Mouse (Mus musculus) ovary, postnatal 36 days (tissue): ENCODE data around the gene Fam240a.

Experiments
- DNase-seq: peaks from one replicate; pipeline ENCODE4 v3.0.0; 2022; ENCODE audit warnings: low spot score, mixed read lengths

The Fam240a gene

DNA sequence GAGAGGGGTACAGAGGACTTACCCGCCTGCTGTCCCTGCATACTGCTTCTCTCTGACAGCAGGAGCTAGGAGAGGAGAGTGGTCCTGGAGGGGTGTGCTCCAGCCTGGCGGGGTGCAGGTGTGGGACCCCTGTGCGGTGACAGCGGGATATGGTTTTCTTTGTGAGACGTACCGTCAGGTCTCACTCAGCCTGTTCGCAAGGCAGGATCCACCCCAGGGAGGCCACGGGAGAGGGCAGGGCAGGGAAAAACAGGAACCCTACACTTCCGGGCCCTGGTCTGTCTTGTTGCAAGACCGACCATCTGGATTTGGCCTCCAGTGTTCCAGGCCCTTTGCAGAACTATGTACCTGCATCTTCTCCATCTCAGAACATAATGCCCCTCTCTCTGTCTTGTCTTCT lies 23.2 kb downstream of the Fam240a start:
- DNase-seq, result no peak

DNA sequence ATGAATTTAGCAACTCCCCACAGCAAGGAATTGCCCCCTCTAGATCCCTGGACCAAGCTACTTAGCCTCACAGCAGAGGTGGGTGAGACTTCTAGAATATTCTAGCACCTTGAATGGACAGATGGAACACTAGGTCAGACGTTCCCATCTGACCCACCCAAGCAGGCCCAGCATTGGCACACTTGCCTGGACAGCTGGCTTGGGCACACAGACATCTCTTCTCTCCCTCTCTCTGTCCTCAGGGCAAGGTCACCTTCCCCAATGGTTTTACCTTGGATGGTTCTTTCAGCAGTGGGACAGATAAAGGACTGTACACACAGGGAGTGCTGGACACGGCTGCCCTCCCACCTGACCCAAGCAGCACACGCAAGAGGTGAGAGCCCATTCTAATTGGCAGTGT lies 24.1 kb downstream of the Fam240a start:
- no peak for DNase-seq

DNA sequence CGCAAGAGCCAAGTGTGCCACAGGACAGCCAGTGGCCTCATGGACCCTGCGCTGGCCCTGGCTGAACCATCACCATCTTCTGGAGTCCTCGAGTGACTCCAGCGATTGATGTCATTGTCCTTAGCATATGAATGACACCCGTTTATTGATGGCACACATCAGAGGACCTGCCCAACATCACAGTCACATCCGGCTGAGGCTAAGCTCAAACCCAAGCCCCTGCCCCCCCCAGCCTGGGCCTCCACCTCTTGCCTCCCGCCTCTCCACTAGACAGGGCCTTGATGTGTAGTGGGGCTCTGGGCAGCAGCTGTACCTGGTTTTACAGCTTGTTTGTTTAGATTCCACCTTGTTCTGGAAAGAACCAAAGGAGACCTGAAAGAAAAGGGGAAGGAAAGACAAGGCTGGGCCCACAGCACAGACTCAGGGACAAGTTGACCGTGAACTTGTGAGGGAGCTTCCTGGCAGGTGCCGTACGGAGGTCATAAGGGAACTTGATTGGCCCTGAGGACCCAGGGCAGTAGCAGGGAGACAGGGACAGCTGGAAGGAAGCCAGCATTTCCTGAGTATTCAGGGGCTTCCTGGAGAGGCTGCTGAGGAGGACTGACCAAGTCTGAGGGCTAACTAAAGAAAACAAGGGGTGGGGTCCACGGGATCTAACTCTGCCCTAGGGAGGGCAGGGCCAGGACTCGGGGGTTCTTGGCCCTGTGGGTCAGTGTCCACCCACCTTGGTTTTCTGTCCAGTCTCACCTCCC lies 25.4 kb downstream of the Fam240a start:
- DNase-seq, result no peak

DNA sequence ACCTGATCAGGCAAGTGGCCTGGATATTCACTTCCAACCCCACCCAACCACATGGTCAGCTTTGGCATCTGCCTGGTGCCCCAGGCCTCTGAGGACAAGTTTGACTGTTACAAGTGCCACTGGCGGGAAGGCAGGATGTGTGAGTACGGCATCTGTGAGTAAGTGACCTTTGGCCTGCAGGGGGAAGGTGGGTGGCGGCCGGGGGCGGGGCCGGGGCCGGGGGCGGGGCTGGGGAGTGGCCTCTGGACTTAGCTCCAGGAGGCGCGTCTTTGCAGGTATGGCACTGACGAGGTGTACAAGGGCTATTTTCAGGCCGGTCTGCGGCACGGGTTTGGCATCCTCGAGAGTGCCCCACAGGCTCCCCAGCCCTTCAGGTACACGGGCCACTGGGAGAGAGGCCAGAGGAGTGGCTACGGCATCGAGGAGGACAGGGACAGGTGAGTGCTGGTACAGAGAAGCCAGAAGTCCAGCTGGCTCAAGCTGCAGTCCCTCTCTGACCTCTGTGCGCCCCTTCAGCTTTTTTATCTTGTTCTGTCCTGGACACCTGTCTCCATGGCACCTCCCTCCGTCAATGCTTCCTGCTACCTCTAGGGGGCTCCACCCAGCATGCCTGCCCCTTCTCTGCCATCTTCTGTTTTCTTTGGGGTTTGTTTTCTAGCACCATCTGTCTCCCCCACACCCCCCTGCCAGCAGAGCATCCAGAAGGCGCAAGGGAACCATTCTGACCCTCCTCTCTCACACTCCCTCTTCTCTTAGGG lies 26.5 kb downstream of the Fam240a start:
- no peak for DNase-seq

DNA sequence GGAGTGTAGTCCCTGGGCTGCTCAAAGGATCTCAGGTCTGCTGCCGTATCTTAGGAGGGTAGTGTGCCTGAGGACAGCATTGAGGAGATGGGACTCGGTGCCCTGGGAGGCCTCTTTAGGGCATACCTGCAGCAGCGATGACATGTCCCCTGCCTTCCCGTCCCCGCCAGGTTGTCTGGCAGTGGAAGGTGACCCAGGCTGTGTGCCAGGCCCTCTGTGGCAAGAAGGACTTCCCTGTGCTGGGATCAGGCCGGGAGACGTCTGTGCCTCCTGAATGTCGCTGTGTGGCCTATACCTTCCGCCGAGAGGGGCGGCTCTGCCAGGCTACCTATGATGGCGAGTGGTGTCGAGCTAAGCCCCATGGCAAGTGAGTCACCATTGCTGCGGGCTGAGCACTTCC lies 27.7 kb downstream of the Fam240a start:
- DNase-seq, result no peak

DNA sequence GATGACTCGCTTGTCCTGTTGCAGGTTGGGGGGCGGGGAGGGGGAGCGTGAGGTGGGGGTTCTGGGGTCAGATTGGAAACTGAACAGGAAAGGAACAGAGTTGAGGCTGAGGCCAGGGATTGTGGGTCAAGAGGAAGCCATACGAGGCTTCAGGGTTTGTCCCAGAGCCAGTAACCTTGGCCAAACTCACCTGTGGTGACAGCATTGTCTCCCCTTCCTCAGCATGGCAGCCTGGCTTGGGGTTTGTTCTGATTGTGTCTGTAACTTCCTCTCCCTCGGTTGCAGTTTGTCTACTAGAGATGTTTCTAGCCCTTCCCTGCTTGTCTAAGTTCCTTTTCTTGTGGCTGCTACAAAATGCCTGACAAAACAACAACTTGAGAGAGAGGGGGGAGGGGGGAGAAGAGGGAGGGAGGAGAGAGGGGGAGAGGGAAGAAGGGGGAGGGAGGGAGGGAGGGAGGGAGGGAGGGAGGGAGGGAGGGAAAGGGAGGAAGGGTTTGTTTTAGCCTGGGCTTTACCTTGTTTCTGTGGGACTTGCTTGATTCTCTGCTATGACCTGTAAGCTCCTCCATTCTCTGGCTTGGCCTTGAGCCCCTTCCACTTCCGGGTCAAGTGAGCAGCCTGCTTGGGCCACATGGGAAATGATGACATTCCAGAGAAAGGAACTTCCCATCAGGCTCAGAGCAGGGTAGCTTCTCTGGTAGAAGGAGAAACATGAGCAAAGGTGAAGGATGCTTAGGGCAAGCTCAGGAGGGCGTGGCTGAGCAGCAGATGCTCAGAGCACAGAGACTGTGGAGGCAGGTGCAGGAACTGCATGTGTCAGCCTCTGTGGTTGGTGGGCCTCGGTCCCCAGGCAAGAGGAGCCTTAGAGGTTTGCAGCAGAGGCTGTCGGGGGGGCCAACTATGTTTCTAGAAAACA lies 29.0 kb downstream of the Fam240a start:
- no peak for DNase-seq

DNA sequence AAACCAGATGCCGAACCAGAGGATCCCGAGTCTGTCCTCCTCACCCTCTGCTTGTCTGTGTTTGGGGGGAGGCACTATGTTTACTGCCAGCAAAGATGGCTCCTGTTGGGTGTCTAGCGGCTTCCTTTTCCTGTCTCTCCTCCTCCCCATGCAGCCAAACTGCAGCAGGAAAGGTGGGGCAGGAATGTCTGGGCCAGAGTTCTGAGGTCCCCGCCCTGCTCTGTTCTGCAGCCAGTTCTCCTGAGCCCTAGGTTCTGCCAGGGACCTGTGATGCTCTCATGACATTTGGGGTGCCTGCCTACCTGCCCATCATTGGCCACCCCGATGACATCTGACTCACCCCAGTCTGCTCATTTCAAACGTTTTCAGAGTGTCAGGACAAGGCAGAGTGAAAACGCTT lies 34.7 kb downstream of the Fam240a start:
- no peak for DNase-seq

DNA sequence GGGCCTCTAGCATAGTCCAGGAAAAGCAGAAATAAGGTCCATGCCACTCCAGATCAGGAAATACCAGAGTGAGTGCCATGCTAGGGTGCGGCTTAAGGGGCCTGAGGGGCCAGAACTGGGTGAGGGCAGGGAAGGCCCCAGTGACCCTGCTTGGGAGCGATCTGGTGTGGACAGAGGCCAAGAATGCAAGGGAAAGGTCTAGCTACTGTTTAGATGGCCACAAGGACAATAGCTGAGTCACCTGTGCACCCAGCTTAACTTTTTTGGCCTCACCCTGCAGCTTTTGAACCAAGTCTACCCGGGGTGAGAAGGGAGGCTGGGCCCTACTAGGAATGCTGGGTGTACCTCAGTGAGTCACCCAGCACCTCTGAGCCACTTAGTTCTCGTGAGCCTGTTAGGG lies 35.9 kb downstream of the Fam240a start:
- no peak for DNase-seq

DNA sequence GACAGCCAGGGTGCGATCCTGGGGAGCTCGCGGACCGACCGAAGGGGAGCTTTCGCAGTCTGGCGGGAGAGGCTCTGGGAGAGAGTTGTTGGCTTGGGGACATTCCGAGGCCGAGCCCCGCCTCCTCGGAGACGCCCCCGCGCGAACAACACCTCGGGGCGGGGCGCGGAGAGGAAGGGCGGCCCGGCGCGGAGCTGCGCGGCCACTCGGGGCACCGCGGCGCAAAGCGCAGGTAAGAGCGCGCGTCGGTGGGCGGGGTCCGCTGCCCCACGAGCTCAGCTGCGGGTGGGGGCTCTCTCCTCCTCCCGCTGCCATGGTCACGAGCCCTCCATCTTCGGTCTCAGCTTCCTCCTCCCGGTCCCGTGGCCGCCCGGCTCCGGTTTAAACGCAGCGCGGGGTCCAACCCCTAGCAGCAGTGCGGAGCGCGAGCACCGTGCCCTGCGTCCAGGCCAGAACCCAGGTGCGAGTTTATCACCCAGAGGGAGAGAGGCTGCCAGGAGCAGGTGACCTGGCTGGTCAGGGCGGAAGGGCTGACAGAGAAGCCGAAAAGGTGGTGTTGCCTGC lies 36.6 kb downstream of the Fam240a start, which contains the start of gene Tmie:
Tmie (minus strand) TSS at position 116 of the 564 bp plus-strand sequence.
- DNase-seq, result peak; percentile 85

DNA sequence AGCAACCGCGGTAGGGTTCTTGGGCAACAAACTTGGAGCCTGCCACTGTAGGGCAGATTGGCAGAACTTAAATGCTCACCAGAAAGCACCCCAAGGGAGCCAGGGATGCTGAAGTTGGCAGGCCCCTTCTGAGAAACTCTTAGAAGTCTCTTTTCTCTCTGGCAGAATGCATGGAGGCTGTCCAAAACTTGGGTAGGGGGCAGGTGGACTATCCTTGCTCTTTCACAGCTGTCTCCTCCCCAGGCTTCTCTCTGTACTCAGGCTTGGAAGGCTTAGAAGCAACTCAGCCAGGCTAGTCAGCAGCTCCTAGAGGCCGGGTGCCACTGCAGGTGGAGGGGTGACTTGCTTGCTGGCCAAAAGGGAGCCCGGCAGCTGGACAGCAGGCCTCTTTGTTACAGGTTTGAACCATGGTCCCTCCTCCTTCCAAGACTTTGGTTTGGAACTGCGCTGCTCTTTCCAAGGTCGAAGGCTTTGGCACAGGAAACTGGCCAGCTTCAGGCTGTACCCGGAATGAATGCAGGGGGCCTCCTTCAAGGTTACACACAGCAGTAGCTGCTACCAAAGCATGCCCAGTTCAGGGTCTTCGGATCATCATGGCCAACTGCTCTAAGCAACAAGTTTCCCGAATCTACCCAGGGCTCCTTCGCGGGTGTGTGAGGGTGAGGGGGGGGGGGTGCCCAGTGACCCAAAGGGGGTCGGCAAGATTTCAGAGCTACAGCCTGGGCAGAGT lies 37.3 kb downstream of the Fam240a start, which contains the start of gene Als2cl:
Als2cl (plus strand) TSS at position 680 of the 730 bp plus-strand sequence.
- DNase-seq, result peak; percentile 59

DNA sequence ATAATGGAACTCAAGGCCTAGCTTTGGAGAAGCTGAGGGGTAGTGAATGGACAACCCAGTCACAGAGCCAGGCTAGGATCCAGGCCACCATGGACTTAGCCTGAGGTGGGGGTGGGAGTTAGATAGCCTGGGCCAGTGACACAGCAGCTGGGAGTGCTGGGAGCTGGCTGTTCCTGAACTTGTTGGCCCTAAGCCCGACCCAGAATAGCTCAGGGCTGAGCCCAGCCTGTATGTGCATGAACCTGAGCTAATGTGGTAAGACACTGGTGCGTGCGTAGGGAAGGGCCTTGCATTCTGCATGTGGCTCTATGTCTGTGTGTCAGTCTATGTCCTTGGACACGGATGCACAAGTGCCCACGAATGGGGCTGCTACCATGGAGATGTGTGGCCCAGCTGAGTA lies 38.8 kb downstream of the Fam240a start:
- peak; percentile 53 for DNase-seq

DNA sequence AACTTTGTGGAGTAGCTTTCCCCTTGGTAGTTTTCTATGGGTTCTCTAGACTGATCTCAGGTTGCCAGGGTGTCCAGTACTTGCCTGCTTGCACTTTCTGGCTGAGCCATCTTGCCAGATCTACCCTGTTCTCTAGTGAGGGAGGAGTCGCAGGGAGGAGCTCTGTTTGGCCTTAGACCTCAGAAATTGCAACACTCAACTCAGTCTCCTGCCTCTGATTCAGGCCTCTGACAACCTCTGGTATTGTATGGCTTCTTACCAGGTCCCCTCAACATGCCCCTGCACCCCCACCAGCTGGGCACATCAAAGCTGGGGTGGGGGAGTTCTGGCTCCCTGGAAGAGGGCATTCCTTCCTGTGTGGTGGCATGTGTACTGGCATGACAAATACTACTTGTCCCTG lies 39.3 kb downstream of the Fam240a start:
- DNase-seq, result no peak

DNA sequence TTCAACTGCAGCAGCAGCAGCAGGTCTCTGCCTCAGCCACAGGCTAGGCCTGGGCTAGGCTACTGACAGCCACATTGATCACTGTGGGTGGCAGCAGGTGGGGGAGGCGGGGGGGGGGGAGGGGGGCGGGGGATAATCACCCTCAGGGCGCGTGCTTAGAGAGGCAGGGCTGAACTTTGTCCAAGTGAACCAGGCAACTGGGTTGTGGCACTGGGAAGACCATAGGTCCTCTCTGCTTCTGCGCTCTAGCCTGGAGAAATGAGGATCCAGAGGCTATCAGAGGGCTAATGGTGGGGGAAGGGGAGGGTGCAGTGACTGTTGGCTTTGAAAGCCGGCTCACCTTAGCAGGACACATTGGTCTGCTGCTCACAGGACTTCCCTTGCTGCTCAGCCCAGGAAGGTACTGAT lies 41.4 kb downstream of the Fam240a start:
- DNase-seq, result no peak

DNA sequence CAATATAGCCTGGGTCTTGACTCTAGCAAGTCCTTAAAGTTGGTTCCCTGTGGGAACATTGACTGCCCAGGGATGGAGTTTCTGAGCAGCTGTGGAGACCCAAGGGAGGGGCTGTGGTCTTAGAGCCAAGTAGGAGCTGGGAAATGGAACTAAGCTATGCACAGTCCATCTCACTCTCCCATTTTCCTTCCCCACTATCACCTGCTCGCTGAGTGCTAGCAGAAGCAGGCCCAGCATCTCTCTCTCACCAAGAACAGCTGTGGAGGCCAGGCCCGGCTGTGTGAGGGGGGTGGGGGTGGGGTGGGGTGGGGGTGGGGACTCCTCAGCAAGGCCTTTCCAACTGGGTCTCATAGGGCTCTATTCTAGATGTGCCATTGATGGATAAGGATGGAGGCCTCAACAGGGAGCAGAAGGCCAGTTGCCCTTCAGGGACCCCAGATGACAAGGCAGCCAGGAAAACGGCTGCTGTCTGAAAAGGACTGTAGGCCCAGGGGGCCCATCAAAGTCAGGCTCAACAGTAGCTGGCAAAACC lies 41.9 kb downstream of the Fam240a start:
- no peak for DNase-seq

DNA sequence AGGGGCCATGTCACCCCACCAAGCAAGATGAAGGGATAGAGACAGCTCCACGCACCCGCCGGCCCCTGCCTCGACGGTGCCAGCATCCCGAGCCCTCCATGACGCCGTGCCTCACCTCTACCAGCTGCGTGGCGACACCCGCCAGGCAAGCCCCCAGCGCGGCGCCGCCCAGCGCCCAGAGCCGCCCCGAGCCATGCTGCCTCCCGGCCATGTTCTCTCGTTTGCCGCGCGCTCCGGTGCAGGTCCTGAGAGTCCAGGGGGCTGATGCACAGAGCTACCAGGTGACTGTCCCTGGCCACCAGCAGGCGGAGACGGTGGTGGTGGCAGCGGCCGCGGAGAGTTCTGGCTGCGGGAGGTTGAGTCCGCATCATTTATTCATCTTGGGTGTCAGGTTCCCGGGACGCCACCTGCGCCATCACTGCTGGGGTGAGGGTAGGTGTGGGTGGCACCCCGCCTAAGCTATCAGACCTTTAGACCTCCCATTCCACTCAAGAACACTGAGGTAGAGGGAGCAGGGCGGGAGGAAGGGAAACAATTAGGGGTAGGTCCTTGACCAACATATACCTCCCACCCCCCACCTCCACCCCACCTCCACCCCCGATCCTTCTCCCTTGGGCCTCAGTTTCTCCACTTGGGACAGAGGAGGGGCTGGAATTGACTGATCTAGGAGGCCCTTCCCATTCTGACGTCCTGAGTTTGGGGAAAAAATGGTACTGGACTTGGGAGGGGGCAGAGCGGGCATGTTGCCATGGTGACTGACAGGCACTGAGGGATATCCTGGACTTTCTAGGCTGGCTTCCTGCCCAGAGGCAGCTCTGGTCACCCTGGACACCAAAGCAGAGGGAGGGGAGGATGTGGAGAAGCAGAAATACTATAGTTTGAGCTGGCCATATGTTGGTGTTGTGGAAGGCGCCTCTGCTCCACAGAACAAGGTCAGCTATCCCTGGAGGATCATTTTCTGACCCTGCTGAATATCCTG lies 42.7 kb downstream of the Fam240a start:
- DNase-seq, result no peak

DNA sequence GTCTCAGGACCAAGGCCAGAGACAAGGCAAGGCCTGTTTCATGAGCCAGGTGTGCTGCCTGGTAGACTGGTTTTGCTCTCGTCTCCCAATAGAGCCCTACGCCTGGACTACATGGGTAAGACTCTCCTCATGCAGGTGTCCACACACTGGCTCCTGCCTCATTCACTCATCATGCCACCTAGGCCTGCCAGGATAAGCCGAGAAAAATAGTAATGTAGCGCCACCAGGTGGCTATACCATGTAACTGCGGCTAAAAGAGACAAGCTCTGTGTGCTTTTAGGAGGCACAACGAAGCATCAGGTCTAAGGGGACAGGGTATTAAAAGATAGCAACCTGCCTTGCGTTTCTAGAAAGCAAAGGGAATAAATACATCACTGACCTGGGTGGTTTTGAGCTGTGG lies 45.6 kb downstream of the Fam240a start:
- DNase-seq, result peak; percentile 38
